Mouse (Mus musculus): Measurements from ENCODE around the gene Vmn1r130.
"Not testable (repeated sequence)": the region's sequence is repeated elsewhere in the genome, so short reads cannot be mapped to it uniquely, and the experiment has no call there.

The Vmn1r130 gene

DNA sequence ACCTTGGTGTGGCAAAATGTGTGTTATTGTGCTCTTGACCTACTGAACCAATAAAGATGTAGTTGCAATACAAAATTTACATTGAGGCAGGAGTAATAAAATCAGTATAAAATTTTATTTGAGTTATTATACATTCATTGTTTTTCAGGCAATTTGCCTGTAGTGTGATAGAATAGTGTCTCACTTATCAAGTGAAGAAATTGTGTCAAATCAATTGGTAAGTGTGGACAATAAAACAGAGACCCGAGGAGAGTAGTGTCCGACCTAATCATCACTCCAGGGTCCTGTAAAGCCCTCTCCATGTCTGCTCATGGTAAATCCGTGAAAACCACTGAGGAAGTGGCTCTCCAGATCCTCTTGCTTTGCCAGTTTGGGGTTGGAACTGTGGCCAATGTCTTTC is at the start of gene Vmn1r130:
Gene Vmn1r130, plus strand, starts transcription at position 301 of the 400 bp plus-strand sequence.
- DNase-seq = not testable (repeated sequence)

- DNase-seq = not testable (repeated sequence)
These were observed 34.4 kb downstream of the Vmn1r130 start, which contains the start of gene Vmn1r131 for GRCm38 (mm10) chr7:21545990-21546389. Gene Vmn1r131, minus strand, starts transcription at chr7:21546090.

All from thymus, postnatal 36 days (tissue).